Mouse (Mus musculus): ENCODE results near the gene Vps13a. TPM values are rescaled to one million over a fixed set of nuclear protein-coding genes. Genes with fewer than 3 reads are reported as not detected.
"Not testable (repeated sequence)": the region's sequence is repeated elsewhere in the genome, so short reads cannot be mapped to it uniquely, and the experiment has no call there.

Gene Vps13a
- 10 to 100 TPM; 26.7 to 37.7 TPM for total RNA-seq (2021)
- long read RNA-seq, experiment 1, partial matches to known transcripts = 2 of 2 reads
- long read RNA-seq, experiment 1, other reads (novel, unspliced or antisense) = 0 of 2 reads
- long read RNA-seq, experiment 2, partial matches to known transcripts = 4 of 6 reads
- long read RNA-seq, experiment 2, other reads (novel, unspliced or antisense) = 2 of 6 reads

DNA sequence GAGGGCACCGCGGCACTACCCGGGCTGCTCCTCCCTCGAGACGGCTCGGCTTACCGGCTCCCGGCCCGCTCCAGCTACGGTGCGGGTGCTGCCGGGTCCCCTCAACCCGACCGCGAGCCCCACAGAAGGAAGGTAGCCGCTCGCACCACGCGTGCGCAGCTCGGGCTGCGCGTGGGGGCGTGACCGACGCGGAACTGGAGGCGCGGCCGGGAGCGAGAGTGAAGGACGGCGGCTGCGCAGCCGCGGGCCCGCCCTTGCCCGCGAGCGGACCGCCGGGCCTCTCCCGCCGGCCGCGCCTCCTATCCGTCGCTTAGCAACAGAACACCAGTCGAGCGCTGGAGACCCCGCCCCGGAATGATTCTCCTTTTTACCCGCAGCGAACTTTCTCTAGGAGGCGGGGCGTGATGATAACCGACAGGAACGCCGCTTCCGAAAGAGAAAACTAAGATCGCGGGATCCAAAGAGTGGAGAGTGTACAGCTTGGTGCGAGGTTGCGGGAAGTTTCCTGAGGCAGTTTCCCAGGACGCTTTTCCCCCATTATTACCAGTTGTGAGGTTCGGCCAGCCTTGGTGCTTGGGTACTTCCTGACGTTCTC is at the start of gene Vps13a:
Gene Vps13a, minus strand, starts transcription at position 144 of the 595 bp plus-strand sequence.
- peak; percentile 87 to 89 for DNase-seq (ENCODE audit: low spot score in 2 of 2)

DNA sequence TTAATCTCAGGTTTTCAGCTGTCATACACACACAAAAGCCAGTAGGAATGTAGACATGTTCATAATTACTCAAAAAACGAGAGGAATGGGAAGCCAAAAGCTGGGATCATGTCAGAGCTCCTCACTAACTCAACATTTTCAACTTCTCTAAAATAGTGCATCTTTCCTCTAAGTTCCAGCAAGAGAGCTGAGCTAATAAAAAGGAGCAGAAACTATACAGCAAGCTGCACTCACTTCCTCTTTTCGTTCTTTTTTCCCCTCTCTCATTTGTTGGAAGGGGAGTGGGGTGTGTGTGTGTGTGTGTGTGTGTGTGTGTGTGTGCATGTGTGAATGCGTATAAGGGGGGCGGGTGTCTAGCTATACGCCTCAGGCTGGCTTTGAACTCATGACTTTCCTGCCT is 46.9 kb upstream of the Vps13a start:
- no peak for DNase-seq (ENCODE audit: low spot score in 2 of 2)

DNA sequence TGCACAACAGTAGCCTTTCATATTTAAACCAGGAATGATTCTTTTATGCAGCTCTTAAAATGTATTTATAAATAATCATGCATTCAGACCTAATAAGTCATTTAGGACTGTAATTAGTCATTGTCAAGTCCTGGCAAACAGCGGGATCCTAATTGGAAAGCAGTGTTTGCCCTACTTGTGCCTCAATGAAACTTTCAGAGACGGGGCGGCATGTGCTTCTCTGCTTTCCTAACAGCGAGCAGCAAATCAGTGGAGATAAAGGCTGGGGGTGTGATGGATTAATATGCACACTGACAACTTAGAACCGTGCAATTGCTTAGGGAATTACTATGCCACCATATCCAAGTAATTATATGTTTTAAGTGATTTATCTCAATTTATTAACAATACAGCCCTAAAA is 44.5 kb upstream of the Vps13a start:
- DNase-seq (ENCODE audit: low spot score in 2 of 2) = no peak

DNA sequence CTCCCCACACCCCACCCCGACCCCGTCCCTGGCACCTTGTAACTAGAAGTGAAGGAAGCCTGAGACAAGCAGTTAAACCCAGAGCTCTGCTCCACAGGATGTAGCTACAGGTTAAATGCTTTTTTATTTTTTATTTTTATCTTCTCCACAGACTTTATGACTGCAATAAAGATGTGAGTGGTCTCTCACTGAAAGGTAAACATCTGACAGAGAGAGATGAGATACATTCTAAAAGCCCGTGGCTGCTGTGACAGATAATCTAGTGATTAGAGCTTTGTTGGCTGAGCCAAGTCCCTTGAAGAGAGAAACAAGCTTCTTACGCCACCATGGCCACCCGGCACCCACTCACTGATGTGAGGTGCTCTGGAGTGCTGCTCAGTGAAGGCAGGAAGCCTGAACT is 34.1 kb upstream of the Vps13a start:
- DNase-seq (ENCODE audit: low spot score in 2 of 2) = no peak

DNA sequence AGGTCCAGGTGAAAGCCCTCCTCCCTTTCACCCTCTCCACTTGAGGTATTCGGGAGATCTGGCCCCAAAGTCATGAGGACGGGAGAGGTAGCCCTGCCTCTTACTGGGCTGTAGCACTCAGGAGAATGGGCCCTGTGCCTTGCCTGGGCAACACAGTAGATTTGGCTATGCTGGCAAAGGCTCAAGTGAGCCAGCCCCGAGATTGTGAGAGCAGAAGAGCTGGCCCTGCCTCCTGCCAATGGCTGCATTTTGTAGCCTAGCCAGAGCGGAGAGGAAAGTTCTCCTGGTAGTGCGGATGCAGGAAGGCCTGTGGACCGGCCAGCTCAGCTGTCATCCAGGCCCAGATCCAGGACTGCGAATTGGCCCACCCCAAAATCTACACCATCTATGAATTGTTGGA is 32.6 kb upstream of the Vps13a start:
- DNase-seq (ENCODE audit: low spot score in 2 of 2) = no peak

DNA sequence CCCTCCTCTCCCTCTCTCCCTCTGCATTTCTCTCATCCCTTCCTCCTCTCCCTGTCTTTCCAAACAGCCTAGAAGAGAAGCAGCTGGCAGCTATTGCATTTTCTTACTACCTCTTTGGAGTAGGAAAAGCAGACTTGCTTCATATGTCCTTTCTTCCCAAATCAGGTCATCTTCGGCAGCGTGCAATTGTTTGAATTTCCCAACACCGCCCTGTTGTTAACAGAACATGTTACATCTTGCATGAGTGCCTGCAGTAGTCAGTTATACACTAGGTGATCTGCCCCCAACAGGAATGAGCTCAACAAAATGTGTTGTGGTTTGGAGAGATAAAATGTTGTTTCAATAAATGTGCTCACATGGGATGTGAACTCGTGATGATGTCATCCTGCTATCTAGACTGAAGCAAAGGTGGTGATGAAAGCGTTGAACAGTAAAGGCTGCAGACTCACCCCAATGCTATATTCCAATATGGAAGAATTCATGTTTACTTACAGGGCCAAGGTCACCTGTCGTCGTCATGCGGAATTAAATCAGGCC is 31.4 kb upstream of the Vps13a start:
- DNase-seq (ENCODE audit: low spot score in 2 of 2) = no peak

DNA sequence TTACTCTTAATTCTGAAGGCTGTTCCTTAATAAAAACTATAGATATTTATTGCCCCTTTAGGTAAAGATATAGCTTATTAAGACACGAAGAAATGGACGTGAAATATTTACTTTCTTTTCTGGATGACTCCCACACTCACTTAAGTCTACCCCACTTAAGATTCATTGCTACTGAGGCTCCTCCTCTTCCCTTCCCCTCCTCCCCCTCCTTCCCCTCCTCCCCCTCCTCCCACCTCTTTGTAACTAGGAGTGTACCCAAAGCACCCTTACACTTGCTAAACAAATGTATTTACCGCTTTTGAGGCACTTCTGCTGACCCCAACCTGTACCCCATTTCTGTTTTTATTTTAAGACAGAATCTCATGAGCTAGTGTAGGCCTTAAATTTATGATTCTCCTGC is 24.4 kb upstream of the Vps13a start:
- DNase-seq (ENCODE audit: low spot score in 2 of 2) = no peak

DNA sequence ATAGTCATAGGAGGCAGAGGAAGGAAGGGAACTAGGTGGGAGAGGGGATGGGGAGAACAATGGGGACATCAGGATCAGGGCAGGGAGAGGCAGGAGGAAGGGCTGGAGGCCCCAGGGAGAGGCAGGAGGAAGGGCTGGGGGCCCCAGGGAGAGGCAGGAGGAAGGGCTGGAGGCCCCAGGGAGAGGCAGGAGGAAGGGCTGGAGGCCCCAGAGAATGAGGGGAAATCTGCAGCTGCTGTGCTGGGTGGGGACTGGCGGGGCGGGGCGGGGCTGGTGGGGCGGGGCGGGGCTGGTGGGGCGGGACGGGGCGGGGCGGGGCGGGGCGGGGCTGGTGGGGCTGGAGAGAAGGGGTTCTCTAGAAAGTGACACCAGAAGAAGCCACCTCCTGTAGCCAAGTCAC is 23.8 kb upstream of the Vps13a start:
- no peak for DNase-seq (ENCODE audit: low spot score in 2 of 2)

DNA sequence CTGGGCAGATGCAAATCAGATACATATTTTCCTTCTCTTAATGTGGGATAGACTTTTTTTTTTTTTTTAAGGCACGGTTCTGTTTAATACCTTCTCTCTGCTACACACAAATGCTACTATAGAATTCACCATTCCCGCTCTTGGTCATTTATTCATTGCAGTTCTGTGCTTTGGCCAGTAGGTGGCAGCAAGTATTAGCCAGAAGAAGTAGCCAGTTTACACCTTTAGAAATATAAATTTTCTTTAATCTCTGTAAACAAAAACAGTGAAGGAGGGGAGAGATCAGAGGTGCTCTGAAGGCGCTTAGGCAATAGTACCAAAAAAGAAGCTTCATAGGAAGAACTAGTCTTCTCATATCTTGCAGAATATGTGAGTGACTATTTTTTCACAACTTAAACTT is 22.0 kb upstream of the Vps13a start:
- peak; percentile 32 to 35 for DNase-seq (ENCODE audit: low spot score in 2 of 2)

DNA sequence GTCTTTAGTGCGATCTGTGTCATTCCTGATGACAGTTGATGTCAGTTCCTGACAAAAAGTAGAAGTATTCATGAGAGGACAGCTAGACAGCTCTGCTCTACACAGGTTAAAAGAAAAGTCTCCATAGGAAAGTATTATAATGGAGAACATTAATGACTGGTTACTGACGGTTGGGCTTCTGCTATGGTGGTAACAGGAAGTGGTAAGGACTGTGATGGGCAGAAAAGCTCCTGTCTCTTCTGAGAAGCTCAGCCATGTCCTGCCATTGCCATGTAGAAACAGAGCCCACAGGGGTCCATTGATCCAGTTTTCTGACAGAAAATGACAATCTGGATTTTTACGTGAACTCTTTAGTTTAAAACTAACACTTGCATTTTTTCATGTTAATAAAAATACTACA is 21.4 kb upstream of the Vps13a start:
- no peak for DNase-seq (ENCODE audit: low spot score in 2 of 2)

DNA sequence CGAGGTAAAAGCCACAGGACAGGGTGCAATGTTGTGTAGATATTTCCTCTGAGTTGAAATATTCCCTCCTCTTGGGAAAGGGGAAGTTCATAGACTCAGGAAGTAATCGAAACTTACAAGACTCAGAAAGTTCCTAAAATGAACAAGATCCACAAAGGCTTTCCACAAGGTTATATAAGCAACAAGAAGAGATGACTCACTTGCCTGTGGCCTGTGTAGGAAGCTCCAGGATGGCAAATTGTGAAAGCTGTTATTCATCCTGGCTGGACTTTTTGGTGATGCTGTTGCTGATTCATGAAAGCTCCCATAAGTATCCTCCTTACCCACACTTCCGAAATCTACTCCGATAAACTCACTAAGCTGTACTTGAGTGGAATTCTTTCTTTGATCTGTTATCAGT is 17.2 kb upstream of the Vps13a start:
- no peak for DNase-seq (ENCODE audit: low spot score in 2 of 2)

DNA sequence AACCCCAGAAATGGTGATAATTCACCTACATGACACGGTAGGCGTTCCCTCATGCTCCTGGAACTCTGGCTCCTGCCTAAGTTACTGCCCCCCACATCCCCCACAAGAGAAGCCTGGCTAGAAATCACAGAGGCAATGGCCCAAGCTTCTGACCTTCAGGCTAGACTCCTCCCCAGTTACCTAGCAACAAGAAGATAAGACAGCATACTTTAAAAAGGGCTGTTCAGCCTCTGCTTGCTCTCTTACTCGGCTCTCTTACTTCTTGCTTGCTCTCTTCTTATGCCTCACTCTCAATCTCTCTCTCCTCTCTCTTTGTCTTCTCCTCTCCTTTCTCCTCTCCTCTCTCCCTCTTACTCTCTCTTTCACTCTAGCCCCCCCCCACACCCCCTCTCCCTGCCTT is 13.8 kb upstream of the Vps13a start:
- not testable (repeated sequence) for DNase-seq (ENCODE audit: low spot score in 2 of 2)

DNA sequence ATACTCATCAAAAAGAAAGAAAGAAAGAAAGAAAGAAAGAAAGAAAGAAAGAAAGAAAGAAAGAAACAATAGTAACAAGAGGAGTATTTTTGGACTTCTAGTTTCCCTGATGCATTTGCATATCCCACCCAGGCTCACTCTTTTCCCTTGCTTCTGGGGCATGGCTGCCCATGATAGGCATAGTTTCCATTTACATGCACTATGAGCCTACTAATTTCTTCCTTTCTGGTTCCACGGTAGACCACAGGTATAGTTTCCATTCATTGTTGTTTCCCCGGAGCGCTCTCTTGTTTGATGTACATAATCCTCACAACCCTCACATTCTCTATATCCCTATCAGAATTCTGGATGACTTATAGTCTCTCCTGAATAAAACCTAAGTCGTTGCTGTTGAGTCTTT is 9.2 kb upstream of the Vps13a start:
- DNase-seq (ENCODE audit: low spot score in 2 of 2) = no peak

DNA sequence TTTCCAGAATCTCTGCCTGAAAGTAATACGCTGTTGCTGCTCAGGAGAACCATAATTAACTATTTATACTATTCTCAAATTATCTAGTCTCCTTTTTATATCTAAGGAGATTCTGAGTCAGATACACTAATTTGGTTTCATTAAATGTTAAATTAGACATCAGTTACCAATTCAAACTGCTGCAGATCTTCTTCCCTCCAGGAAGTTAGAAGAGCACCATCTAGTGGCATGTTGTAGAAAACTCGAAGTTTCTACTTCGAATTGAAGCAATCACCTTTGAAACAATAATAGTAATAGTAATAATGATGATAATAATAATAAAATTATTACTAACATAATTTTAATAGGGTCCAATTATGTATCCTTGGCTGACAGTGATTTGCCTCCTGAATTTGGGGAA is 4.1 kb upstream of the Vps13a start:
- no peak for DNase-seq (ENCODE audit: low spot score in 2 of 2)

DNA sequence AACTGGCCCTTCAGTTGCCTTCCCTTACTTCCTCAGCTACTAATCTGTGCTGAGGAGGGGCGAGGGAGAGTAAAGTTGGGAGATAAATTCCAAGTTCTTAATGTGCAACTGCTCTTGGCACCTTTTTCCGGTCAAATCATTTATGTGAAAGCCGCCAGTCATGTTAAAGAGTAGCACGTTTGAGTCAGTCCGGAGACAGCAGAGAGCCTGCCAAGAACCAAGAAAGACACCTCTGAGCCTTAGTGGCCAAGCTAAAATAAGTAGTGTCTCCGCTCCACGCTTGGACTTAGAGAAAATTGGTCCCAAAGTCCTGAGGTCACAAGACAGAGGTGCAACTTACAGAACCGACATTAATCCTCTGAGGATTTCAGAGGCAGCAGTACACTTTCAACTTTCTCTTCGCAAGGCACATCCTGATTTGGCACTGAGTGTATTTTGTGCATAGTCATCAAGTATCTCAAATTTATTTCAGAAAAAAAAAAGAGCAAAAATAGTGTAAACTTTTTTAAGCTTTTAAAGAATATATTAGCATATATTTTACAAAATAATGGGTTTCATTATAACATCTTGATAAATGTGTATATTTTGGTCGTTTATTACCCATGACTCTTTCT is 780 bp upstream of the Vps13a start:
- no peak for DNase-seq (ENCODE audit: low spot score in 2 of 2)

DNA sequence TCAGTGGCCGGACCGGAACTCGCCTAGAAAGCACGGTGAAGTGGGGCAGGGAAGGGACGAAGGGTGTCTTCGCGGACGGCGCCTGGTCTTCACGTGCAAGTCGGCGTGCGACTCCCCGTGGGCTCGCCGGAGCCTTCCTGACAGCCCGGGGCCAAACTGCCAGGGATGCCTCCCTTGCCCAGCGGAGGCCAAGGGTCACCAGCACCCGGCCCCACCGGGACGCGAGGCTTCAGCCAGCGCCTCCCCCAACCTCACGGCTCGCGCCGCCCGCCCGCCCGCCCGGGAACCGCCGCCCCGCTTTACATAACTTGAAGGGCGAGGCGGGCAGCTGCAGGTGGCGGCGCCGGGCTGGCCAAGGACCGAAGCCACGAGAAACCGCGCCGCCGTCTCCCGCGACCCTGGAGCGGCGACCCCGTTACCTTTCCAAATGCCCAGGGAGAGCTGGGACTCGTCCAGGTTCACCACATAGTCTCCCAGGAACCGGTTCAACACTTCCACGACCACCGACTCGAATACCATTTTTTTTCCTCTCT is 416 bp downstream of the Vps13a start:
- peak; percentile 51 to 53 for DNase-seq (ENCODE audit: low spot score in 2 of 2)

DNA sequence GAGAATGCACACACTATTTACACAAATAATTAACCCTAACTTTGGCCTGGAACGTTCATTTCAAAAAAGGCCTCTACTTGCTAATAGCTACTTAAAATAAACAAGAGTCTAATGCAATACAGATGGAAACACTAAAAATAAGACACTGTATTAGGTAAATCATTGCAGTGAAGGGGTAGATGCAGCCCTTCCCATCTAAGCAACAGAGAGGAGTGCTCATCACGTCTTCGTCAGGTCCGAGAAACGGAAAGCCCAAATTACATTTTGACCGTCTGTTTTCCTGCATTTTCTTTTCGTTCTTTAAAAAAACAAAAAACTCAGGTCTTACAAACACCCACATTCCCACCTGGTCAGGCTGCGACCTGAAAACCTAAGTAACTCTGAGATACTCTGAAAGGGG is 947 bp downstream of the Vps13a start:
- no peak for DNase-seq (ENCODE audit: low spot score in 2 of 2)

DNA sequence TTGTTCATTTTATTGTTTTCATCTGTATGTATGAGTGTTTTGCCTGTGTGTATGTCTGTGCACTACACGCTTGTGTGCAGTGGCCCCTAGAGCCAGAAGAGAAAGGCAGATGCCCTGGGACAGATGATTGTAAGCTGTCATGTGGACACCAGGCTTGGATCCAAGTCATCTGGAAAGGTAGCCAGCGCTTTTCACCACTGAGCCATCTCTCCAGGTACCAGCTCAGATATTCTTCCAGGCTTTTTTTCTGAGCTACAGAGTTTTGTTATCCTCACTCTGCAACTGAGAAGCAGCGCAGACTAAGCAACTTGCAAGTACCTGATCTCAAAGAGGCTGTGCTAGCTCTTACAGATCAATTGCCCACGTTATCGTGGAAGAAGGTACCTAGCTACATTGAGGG is 1.5 kb downstream of the Vps13a start:
- DNase-seq (ENCODE audit: low spot score in 2 of 2) = no peak

DNA sequence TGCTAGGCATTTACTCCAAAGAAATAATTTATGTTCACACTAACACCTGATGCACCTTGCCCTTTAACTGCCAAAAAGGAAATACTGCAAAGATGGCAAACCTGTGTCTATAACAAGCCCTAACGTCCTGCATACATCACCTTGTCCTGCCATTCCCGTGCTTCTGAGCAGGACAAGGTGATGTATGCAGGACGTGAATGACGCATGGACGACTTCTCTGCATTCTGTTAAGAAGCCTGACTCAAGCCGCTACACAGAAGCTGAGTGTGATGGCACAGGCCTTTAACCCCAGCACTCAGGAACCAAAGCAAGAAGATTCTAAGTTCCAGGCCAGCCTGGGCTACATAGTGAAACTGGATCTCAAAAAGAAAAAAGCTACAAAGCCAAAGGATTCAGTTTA is 2.2 kb downstream of the Vps13a start:
- no peak for DNase-seq (ENCODE audit: low spot score in 2 of 2)

DNA sequence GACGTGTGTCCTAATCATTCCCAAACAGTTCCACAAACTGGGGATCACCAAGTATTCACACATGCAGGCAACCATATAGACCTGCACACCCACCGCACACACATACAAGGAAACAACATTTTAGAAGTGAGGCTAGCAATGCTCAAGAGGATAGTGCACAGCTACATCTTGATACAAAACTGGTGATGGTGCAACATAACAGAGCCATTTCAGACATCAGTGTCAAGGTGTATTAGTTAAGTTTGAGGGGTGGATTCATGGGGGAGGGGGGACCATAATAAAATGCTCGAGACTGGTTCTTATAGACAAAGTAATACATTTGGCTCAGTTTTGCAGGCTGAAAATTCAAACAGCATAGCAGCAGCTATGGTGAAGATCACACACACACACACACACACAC is 2.8 kb downstream of the Vps13a start:
- DNase-seq (ENCODE audit: low spot score in 2 of 2) = no peak

DNA sequence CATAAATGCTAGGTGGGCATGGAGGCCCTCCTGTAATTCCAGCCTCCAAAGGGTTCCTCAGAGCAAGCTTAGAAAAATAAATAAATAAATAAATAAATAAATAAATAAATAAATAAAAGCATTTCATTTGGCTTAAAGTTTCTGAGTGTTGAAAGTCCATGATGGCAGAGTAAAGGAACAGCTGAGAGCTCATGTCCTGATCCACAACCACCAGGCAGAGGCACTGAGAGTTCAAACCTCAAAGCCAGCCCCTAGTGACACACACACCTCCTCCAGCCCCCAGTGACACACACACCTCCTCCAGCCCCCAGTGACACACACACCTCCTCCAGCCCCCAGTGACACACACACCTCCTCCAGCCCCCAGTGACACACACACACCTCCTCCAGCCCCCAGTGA is 3.3 kb downstream of the Vps13a start:
- not testable (repeated sequence) for DNase-seq (ENCODE audit: low spot score in 2 of 2)

DNA sequence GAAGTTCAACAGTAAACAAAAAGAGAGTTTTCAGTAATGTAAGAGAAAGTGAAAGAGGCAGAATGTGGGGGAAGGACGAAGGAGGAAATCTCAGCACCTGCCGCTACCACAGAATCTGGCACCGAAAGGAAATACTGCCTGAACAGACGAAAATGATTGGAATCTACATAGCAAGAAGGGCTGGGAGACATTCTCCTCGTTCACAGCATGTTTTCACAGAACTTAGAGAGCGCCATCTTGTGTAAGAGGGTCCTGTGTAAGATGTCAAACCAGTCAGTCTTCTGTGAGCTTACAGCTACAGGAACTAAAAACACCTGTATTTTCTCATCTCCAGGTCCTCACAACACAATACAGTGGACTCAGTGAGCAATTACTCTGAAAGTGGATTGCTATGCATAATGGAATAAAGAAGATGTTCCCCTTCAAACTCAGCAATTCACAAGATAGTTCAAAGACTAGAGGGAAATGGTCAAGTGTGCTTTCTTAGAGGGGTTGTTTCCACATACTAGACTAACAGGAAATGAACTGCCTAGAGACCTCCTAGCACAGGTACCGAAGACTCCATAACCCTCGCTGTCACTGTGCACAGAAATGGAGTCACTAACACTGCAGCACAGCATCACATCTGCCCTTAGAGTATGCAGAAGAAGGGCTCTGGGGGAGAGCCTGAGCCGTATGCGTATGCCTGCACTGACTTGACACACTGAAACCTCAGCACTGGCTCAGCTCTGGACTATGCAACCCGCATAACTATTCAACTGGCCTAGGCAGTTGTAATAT is 7.3 kb downstream of the Vps13a start:
- DNase-seq (ENCODE audit: low spot score in 2 of 2) = no peak
